Mouse (Mus musculus): ENCODE results near the gene Slc23a4. TPM values are rescaled to one million over a fixed set of nuclear protein-coding genes. Genes with fewer than 3 reads are reported as not detected.
A peak's percentile ranks its signal among the peaks of the same experiment; 100 is the strongest.

The Slc23a4 gene
- total and polyA plus RNA-seq, 2 experiments from 2014 or later: 0.68 to 2.6 TPM

- H3K4me2 ChIP-seq (ENCODE audit: low read depth, low read length): no peak overlapping the region
- peaks cover 11% of the 10 kb centered on the region; the same call in 1 of the 2 replicates for H3K4me1 ChIP-seq (ENCODE audit: insufficient read depth, low read length)
- no peak for ATAC-seq
- no peaks in the 10 kb centered on the region for H3K9me3 ChIP-seq (ENCODE audit: low read length)
- DNase-seq (ENCODE audit: low spot score): no peak
- WGBS: 87% methylated on average over 18 of the region's 18 CpGs
- no peak for TF ChIP-seq CTCF (IDR thresholded peaks at IDR 0.05; ENCODE audit: low read depth)
- H3K27ac ChIP-seq: no peak overlapping the region
- peaks cover 30% of the 10 kb centered on the region; the same call in 1 of the 2 replicates for H3K36me3 ChIP-seq (ENCODE audit: insufficient read depth, low read length)
- H3K9ac ChIP-seq (replicated peaks; ENCODE audit: low read length): no peak overlapping the region
- H3K4me3 ChIP-seq (ENCODE audit: low read length): no peak overlapping the region
- H3K27me3 ChIP-seq (ENCODE audit: insufficient read depth, low read length): no peaks in the 10 kb centered on the region
These were observed 80.4 kb downstream of the Slc23a4 start for GRCm38 (mm10) chr6:34907696-34908260.

GRCm38 (mm10) chr6:34907121-34907614, 81.0 kb downstream of the Slc23a4 start:
- Histone ChIP-seq H3K9me3 (ENCODE audit: low read length) (no peaks in the 10 kb centered on the region), H3K4me3 (ENCODE audit: low read length) (no peak overlapping the region), H3K4me1 (ENCODE audit: insufficient read depth, low read length) (peaks cover 11% of the 10 kb centered on the region; the same call in 1 of the 2 replicates), H3K4me2 (ENCODE audit: low read depth, low read length) (no peak overlapping the region), H3K27ac (no peak overlapping the region), H3K27me3 (ENCODE audit: insufficient read depth, low read length) (no peaks in the 10 kb centered on the region), H3K36me3 (ENCODE audit: insufficient read depth, low read length) (peaks cover 30% of the 10 kb centered on the region; the same call in 1 of the 2 replicates), H3K9ac (replicated peaks; ENCODE audit: low read length) (no peak overlapping the region)
- no peak for ATAC-seq
- 63% methylated on average over 2 of the region's 2 CpGs for WGBS
- DNase-seq (ENCODE audit: low spot score): no peak
- no peak for TF ChIP-seq CTCF (IDR thresholded peaks at IDR 0.05; ENCODE audit: low read depth)

GRCm38 (mm10) chr6:34906661-34907060, 81.5 kb downstream of the Slc23a4 start:
- DNase-seq (ENCODE audit: low spot score) (no peak), ATAC-seq (no peak)
- Histone ChIP-seq H3K27ac (no peak overlapping the region), H3K4me1 (ENCODE audit: insufficient read depth, low read length) (peaks cover 11% of the 10 kb centered on the region; the same call in 1 of the 2 replicates), H3K4me3 (ENCODE audit: low read length) (no peak overlapping the region), H3K4me2 (ENCODE audit: low read depth, low read length) (no peak overlapping the region), H3K9ac (replicated peaks; ENCODE audit: low read length) (no peak overlapping the region), H3K27me3 (ENCODE audit: insufficient read depth, low read length) (no peaks in the 10 kb centered on the region), H3K36me3 (ENCODE audit: insufficient read depth, low read length) (peaks cover 30% of the 10 kb centered on the region; the same call in 1 of the 2 replicates), H3K9me3 (ENCODE audit: low read length) (no peaks in the 10 kb centered on the region)
- 78% methylated on average over 4 of the region's 4 CpGs for WGBS
- TF ChIP-seq CTCF (IDR thresholded peaks at IDR 0.05; ENCODE audit: low read depth): no peak

- no peak overlapping the region for H3K9ac ChIP-seq (replicated peaks; ENCODE audit: low read length)
- no peaks in the 10 kb centered on the region for H3K9me3 ChIP-seq (ENCODE audit: low read length)
- WGBS: 73% methylated on average over 2 of the region's 2 CpGs
- no peak for ATAC-seq
- peaks cover 11% of the 10 kb centered on the region; the same call in 1 of the 2 replicates for H3K4me1 ChIP-seq (ENCODE audit: insufficient read depth, low read length)
- DNase-seq (ENCODE audit: low spot score): no peak
- H3K4me3 ChIP-seq (ENCODE audit: low read length): no peak overlapping the region
- peak; percentile 18; the same call in 1 of the 2 replicates for TF ChIP-seq CTCF (IDR thresholded peaks at IDR 0.05; ENCODE audit: low read depth)
- no peak overlapping the region for H3K4me2 ChIP-seq (ENCODE audit: low read depth, low read length)
- no peak overlapping the region for H3K27ac ChIP-seq
- peaks cover 30% of the 10 kb centered on the region; the same call in 1 of the 2 replicates for H3K36me3 ChIP-seq (ENCODE audit: insufficient read depth, low read length)
- H3K27me3 ChIP-seq (ENCODE audit: insufficient read depth, low read length): no peaks in the 10 kb centered on the region
These were observed 82.1 kb downstream of the Slc23a4 start for GRCm38 (mm10) chr6:34906125-34906524.

- H3K9ac ChIP-seq (replicated peaks; ENCODE audit: low read length): no peak overlapping the region
- ATAC-seq: no peak
- H3K9me3 ChIP-seq (ENCODE audit: low read length): no peaks in the 10 kb centered on the region
- peaks cover 32% of the 10 kb centered on the region; the same call in 1 of the 2 replicates for H3K36me3 ChIP-seq (ENCODE audit: insufficient read depth, low read length)
- no peak for DNase-seq (ENCODE audit: low spot score)
- H3K27ac ChIP-seq: no peak overlapping the region
- H3K4me2 ChIP-seq (ENCODE audit: low read depth, low read length): no peak overlapping the region
- TF ChIP-seq CTCF (IDR thresholded peaks at IDR 0.05; ENCODE audit: low read depth): no peak
- H3K4me3 ChIP-seq (ENCODE audit: low read length): no peak overlapping the region
- no peaks in the 10 kb centered on the region for H3K27me3 ChIP-seq (ENCODE audit: insufficient read depth, low read length)
- 95% methylated on average over 6 of the region's 6 CpGs for WGBS
- H3K4me1 ChIP-seq (ENCODE audit: insufficient read depth, low read length): 0 out of 2 replicates have a peak, but pooled peaks cover 3% of the 10 kb centered on the region
These were observed 83.8 kb downstream of the Slc23a4 start for GRCm38 (mm10) chr6:34904361-34904760.

- Histone ChIP-seq H3K9ac (replicated peaks; ENCODE audit: low read length) (no peak overlapping the region), H3K4me1 (ENCODE audit: insufficient read depth, low read length) (no peaks in the 10 kb centered on the region), H3K9me3 (ENCODE audit: low read length) (no peaks in the 10 kb centered on the region), H3K27ac (no peak overlapping the region), H3K4me3 (ENCODE audit: low read length) (no peak overlapping the region), H3K36me3 (ENCODE audit: insufficient read depth, low read length) (peaks cover 36% of the 10 kb centered on the region; the same call in 1 of the 2 replicates), H3K4me2 (ENCODE audit: low read depth, low read length) (no peak overlapping the region), H3K27me3 (ENCODE audit: insufficient read depth, low read length) (no peaks in the 10 kb centered on the region)
- TF ChIP-seq CTCF (IDR thresholded peaks at IDR 0.05; ENCODE audit: low read depth): no peak
- 92% methylated on average over 10 of the region's 10 CpGs for WGBS
- ATAC-seq: no peak
- DNase-seq (ENCODE audit: low spot score): no peak
These were observed 84.4 kb downstream of the Slc23a4 start for GRCm38 (mm10) chr6:34903851-34904250.

- no peak for TF ChIP-seq CTCF (IDR thresholded peaks at IDR 0.05; ENCODE audit: low read depth)
- Histone ChIP-seq H3K9ac (replicated peaks; ENCODE audit: low read length) (no peak overlapping the region), H3K4me3 (ENCODE audit: low read length) (no peak overlapping the region), H3K4me1 (ENCODE audit: insufficient read depth, low read length) (no peaks in the 10 kb centered on the region), H3K4me2 (ENCODE audit: low read depth, low read length) (no peak overlapping the region), H3K9me3 (ENCODE audit: low read length) (no peaks in the 10 kb centered on the region), H3K27ac (no peak overlapping the region), H3K27me3 (ENCODE audit: insufficient read depth, low read length) (no peaks in the 10 kb centered on the region), H3K36me3 (ENCODE audit: insufficient read depth, low read length) (peaks cover 36% of the 10 kb centered on the region; the same call in 1 of the 2 replicates)
- WGBS: 87% methylated on average over 5 of the region's 5 CpGs
- no peak for ATAC-seq
- no peak for DNase-seq (ENCODE audit: low spot score)
These were observed 84.8 kb downstream of the Slc23a4 start for GRCm38 (mm10) chr6:34903441-34903840.
